Mouse (Mus musculus) cerebellum, adult 11 months (tissue): ENCODE measurements around the gene Nek10.
"Not testable (repeated sequence)": the region's sequence is repeated elsewhere in the genome, so short reads cannot be mapped to it uniquely, and the experiment has no call there.

Experiments used
- DNase-seq: peaks from one replicate; pipeline ENCODE4 v3.0.0; 2022

The Nek10 gene

DNA sequence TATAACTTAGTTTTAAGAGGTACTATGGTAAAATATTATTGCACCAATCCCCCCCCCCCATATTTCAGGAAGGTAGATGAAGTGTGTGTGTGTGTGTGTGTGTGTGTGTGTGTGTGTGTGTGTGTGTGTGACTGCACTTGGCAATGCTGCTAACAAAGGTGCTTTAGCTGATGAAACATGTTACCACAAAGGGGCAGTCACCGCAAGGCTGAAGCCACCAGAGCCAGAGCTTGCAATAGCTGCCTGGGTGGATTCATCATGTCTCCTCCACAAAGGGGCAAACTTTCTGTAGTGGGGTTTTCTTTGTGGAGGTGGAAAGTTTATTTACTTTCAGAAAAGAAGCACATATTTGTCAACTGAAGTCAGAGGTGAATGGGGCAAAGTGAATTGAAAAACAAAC is 67.9 kb downstream of the Nek10 start:
- DNase-seq = no peak

DNA sequence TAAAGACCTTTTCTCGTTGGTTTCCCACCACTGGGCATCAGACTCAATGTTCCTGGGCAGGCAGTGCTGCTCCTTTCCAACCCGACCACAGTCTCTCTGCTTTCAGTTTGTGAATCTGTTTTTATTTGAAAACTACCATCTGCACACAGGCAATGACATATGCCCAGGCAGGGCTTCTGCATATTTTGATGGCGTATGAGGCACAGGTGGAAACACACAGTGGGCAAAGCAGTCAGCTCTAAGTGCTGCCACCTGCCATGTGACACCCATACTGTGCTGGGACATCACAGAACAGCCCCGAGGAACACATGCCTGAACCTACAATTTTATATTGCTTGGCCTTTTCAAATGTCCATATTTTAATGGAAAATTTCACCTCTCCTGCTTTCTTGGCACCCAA is 68.5 kb downstream of the Nek10 start:
- peak; percentile 38 for DNase-seq

DNA sequence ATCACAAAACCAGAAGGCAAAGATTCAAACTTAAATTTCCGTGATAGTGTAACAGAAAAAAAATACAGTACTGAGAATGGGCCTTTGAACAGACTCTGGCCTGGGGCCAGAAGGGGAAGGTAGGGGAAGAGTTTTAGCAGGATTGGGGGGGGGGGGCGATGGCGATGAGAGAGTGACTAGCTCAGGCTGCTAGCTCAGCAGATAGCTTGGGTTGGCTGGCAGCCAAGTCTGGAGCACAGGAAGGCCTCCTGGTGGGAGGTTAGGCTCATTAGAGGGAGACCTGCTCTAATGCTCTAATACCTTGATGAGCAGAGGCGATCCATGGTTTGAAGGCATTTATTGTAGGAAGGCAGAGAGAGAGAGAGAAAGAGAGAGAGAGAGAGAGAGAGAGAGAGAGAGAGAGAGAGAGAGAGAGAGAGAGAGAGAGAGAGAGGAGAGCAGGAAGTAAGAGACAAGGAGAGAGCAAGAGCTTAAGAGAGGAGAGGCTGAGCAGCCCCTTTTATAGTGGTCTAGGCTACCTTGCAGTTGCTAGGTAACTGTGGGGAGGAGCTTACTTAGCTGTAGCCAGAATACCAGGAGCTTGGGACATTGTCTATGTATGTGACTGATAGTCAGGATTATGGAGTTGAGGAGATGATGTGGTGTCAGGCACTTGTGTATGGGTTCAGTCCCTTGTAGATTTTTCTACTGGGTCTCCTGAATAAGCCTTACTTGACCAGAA is 90.9 kb downstream of the Nek10 start:
- DNase-seq = peak; percentile 23

DNA sequence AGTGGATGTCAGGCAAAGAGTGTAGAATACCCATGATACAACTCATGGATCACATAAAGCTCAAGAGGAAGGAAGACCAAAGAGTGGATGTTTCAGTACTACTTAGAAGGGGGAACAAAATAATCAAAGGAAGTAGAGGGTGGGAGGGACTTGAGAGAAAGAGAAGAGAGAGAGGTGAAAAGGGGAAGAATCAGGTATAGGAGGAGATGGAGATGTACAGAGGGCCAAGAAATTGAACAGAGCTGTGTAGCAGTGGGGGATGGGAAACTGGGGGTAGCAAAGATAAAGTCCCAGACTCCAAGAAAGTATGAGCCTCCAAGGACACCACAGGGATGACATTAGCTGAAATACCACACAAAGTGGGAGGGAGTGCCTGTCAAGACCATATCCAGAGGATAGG is 91.6 kb downstream of the Nek10 start:
- DNase-seq = no peak

DNA sequence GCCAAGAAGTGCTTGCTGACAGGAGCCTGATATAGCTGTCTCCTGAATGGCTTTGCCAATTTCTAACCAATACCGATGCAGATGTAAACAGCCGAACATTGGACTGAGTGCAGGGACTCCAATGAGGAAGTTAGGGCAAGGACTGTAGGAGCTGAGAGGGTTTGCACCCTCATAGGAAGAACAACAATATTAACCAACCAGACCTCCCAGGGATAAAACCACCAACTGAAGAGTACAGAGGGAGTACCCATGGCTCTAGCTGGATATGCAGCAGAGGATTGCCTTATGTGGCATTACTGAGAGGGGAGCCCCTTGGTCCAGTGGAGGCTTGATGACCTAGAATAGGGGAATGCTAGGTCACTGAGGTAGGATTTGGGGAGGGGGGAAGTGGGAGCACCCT is 92.1 kb downstream of the Nek10 start:
- DNase-seq = no peak

DNA sequence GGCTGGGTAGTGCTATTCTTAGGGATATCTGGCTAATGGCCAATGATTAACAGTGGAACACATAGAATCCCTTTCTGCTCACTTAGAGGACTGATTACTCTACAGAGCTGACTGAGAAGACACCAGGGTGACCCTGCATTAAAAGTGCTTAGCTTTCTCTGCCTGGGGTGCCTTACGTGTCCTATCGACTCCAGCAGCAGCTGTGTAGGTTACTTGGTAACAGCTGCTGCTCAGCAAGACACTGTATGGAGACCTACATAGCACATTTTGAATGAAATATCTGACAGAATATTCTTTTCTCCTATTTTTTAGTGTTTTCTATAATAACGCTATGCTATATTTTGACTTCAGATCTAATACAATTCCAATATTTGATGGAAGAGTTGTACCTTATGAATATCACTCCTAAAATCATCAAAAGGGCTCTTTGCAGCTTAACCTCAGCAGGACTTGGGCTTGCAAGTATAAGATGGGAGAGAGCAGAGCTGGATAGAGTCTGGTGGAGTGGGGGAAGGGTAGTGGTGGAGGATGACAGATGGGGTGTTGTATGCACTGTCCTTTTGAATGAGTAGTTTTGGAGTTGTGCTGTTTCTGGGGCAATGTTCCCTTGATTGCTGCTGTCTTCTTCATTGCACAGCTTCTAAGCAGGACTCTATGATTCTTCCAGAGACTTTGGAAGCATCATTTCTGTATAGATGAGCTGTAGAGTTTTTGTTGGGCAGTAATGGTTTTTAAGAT is 93.4 kb downstream of the Nek10 start:
- no peak for DNase-seq

DNA sequence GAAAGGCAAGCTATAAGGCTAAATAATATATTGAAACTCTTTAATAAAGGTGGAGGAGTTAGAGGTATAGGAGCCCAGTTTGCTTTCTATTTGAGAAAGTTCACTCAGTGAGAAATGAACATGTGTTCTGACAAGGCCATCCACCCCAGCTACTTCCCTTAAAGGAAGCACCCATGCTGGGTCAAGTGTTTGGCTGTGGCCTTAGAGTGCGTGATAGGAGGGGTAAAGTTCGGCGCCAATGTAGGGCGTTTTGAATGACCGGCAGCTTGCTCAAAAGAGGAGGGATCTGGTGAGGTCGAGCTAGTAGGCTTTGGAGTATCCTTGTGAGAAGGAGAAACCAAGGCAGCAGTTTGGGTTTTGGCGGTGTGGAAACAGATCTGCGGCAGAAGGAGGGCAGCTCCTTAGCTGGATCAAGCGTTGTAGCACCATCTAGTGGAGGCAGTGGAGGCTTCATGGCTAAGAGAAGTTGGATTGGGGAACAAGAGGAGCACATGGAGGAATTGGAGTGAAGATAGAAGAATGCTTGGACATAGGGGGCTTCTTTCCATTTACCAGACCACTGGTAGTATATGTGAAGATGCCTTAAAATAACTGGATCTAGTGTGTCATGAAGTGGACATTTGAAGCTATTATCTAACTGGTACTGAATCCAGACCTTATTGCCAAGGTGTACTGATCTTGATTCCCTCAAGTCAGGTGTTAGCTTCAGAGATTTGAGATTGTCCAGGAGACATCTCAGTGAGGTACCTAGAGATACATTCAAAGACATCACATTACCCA is 101.7 kb downstream of the Nek10 start:
- peak; percentile 56 for DNase-seq

DNA sequence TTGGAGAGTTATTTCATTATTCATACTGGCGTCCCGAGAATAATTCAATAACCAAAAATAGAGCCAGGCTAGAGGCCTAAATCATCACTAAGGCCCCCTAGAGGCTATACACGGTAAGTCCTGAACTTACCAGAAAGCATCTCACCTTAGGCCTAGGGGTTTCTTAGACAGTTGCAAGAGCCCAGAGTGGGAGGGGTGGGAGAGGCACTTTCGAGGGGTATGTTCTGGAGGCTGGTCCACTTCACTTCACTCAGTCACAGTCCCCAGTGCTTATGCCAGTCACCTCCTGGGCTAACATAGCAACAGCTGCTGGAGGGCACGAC is 102.3 kb downstream of the Nek10 start:
- no peak for DNase-seq

DNA sequence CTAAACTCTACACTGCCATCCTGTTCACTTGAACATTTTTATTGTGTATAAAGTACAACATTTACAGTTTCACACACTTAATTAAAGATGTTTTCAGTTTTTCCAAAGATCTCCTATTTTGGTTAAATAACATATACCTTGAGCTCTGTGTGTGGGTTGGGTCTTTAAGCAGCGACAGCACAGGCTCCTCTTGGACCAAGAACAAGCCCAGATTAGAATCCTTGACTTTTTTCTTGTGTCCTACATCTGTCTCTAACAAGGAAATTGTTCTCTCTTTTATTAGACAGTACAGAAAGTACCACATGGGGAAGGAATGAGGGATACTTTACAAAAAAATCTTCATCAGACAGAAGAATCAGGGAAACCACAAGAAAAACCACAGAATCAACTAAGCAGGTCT is 122.4 kb downstream of the Nek10 start:
- no peak for DNase-seq

DNA sequence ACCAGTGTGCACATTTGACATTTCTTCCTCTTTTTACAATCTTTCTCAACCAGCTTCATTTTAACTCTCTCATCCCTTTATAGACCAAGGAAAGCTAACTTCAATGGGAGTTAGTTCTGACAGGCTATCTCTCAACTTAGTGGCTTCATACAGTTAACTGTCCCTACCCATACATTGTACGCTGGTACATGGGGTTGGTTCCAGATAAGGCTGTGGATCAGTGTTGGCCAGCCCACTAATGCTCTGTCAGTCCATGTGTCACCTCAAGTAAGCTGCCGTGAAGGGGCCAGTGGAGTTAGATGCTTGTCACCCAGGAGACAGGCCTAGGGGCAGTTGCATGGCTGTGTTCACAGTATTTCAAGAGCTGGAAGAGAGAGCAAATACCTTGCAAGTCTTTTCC is 124.3 kb downstream of the Nek10 start:
- DNase-seq = no peak

DNA sequence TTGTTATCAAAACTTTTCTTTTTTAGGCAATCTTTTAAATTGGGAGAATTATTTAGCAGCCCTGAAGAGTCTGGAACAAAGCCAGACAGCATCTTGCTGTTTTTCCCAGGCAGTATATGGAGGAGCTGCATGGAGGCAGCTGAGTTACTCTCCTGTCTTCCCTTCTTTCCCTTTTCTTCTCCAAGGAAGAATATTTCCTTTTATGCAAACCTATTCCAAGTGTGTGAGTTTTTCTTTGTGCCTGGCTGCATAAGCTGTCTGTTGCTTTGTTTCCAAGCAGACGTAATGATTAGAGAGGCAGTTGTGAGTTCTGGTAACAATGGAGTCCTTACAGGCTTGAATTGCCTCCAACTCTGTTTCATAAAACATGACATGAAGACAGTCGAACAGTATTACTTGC is 131.8 kb downstream of the Nek10 start:
- no peak for DNase-seq

DNA sequence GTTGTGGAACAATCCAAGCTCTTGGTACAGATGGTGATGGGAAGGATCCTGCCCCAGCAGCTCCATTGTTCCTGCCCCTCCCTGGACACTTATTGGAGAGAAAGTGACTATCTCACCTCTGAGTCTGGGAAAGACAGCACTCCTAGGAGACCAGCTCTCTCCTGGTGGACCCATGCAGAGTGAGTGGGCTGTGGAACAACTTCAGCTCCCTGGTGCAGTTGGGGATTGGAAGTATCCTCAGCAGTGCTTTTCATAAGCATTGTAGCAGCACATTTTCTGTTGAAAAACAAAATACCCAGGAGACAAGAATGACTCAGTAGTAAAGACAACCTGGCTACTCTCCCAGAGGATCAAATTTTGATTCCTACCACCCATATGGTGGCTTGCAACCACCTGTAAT is 142.7 kb downstream of the Nek10 start:
- no peak for DNase-seq

DNA sequence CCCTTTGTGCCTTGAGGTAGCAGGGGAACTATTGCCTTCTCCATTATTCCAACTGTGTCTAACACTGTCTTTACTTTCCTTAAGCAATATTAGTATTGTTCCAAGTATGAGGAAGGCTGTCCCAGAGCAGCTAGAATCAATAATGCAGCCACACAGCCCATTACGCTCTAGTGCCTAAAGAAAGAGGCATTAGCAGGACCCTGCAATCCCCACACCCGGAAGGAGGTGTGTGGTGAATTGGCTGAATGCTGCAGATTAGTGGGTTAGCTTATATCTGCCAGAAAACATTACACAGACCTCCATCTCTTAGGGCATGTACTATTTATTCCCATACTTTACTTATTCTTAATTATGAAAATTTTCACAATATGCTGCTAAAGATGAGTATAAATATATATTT is 145.8 kb downstream of the Nek10 start:
- DNase-seq = no peak

DNA sequence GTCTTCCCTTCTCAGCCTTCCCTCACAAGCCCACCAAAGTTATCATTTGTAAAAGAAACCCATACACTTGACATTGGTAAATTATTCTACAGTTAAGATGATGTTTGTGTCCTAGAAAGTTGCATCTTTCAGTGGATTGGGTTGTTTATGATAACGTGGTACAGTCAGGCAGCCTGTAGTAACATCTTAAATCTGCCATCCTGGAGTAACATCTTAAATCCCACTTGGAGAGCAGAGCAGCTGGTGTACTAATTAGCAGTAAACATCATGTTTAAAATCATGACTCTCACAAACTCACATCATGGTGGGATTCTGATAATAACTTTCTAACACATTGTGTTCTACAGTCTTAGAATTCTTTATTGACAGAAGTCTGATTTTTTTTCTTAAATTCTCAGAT is 148.6 kb downstream of the Nek10 start:
- no peak for DNase-seq

DNA sequence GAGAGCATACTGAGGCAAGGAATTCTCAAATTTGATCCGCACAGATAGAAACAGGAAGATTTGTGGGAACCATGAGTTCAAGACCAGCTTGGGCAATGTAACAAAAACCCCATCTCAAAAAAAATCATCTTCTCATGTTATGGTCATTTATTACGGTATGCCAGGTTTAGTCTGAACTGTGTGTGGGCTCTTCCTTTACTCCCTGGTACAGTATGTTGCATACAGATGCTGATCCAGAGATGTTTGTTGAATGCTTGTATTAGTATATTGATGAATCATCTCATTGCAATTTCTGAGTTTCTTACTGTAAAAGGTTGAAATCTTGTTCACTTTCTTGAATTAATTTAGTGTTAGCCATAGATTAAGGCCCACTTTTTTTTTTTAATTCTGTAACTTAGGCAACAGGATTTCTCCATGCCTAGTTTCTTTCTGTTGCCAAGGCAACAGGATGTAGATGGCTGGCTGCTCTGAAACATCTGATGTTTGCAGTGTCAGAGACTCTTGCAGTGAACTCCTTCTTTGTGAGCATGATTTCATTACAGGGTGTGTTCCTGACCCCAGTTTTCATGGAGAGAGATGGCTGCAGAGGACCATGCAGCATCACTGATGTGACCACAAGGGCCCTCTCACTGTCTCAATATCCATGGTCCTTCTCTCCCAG is 156.7 kb downstream of the Nek10 start:
- DNase-seq = no peak

DNA sequence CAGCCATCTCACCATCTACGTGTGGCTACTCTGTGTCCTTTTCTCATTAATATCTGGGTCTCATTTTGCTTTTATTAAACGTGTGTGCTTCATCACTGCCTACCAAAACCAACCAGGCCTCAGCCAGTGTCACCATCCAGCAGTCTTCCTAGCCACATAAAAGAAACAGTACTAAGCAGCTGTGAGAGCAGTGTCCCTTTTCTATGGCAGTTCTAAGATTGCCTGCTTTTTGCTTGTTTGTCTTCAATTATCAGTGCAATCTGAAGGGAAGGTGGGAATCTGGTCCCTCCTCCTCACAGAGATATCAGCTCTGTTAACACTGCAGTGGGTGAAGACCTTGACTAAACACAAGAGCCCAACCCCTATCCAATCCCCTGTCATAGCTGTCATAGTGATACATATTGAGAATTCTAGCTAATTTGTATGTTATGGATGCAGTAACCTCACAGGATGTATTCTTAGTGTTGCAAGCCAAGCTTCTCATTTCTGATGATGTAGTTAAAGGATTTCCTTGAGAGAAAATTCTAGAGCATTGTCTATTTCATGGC is 157.3 kb downstream of the Nek10 start:
- DNase-seq = no peak

DNA sequence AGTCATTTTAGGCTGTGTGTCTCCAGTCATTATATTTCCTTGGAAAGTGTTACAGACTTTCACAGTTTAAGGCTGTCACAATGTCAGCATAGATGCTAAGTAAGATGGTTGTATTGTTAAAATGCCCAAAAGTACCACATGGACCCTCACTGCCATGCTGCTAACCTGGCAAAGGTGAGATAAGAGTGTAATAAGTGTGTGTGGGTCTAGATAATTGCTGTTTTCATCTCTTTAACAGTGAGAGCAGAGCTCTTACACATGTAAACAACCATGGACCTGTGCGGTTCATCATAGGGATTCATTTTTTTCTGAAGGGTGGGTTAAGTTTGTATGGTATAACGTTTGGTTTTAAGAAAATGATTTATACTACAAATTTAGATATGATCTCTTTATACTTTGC is 167.4 kb downstream of the Nek10 start:
- DNase-seq = no peak

DNA sequence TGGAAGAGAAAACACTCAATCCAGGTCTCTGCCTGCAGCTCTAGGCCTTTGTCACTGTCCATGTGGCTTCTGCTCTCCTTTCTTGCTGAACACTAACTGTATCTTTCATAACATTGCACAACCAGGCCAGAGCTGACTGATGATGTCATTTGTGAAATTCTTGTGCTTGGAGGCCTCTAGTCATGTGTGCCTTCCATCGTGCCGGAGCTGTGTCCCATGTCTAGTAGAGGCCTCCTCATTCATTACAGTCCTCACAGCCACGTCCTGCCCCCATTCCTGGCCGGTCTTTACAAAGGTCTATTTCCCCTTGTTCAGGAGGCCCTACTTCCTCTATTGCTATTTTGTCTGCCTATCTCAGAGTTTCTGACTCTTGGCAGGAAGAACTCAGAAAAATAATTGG is 167.8 kb downstream of the Nek10 start:
- no peak for DNase-seq

DNA sequence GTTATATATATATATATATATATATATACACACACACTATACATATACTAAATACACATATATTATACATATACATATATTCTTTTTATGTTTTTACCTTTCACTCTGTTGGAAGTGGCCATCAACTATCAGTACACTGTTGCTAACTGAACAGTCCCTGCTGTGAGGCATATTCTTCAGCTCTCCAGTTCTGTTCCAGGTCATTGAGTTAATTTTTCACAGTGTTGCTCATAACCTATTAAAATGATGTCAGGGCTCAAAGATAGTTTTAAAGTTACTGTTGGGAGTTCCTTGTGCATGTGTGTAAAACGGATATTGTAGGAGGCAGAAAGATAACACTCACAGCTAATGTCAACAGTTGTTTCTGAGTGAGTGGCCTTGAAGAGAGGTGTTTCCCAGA is 170.9 kb downstream of the Nek10 start:
- DNase-seq = no peak

DNA sequence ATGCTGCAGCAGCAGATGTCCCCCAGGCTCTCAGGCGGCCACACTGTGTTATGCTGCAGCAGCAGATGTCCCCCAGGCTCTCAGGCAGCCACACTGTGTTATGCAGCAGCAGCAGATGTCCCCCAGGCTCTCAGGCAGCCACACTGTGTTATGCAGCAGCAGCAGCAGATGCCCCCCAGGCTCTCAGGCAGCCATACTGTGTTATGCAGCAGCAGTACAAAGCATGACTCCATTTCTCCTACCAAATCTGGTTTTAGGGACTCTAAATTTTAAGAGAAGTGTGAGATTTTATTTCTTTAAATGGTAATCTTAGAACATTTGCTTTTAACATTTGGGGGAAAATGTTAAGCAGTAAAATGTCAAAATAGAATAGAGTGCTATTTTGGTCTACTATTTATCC is 180.9 kb downstream of the Nek10 start:
- not testable (repeated sequence) for DNase-seq

DNA sequence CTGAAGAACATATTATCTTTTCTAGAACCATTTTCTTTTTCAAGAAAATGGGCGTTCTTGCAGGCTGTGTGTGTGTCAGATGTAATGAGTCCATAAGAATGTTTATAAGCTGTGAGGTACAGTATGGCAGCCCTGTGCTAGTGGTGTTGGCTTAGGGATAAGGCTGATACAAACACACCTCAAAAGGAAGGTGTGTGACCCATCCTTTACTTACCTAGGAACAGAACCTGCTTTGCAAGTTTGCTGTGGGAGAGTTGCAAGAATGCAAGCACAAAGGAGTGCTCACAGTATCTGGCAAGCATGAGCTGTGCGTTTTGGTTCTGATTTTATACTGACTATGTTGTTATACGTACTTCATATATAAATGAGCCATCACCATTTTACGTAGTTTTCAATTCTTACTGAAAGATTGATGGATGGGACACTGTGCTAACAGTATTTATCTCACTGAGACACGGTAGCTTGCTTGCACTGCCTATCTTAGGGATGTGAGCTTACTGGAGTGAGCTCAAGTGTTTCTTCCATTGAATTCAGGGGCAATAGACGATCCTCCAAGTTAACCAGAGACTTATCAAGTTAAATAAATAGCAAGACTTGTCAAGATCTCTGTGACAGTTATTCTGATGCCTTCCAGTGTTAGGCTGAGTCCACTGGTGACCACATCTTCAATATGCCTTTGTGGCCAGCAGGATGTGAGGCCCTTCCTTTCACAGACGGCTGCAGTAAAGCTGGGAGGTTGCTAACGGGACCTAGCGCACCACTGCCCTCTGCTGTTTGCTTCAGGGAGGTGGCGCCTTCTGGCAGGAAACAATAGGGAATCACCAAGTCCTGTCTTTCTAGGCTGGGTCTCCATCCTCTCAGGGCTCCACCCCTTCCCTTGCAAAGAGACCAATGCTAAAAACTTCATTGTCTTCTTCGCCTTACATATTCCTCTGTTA is 181.8 kb downstream of the Nek10 start:
- DNase-seq = peak; percentile 46

DNA sequence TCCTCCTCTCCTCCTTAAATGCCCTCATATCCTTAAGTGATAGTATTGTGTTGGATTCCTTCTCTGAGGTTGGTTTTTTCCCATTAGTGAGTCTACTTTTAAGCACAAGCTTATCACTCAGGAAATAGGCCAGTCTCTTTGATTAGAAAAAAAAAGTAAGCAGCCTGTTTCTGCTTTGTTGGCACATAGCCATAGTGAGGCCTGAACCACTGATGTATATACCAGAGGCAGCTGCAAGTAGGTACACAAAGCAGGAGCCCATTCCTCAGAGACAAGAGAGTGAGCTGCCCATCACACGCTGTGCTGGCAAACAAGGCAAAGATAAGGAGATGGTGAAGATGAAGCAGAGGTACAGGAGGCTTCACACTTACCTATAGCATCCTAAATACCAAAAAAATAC is 184.2 kb downstream of the Nek10 start:
- DNase-seq = no peak
